Mouse (Mus musculus): ENCODE data around the gene Glipr1l2. TPM values are rescaled to one million over a fixed set of nuclear protein-coding genes. Genes with fewer than 3 reads are reported as not detected.

Glipr1l2 gene
- total RNA-seq, 2 experiments from 2014 or later, result not detected

Other genes with a start within 250 kb of the Glipr1l2 start
- 10 to 100 TPM; 31.6 to 32.3 TPM for gene Krr1, start 110.7 kb upstream of the Glipr1l2 start, total RNA-seq (2021)
- gene Glipr1, start 80.7 kb upstream of the Glipr1l2 start, total RNA-seq (2021), result 1 to 10 TPM; 1.1 to 1.8 TPM
- not detected for gene Glipr1l1, start 23.2 kb upstream of the Glipr1l2 start, total RNA-seq (2021)
- not detected for gene Glipr1l3, start 77.0 kb downstream of the Glipr1l2 start, total RNA-seq (2021)
- under 1 TPM; 0.15 to 0.59 TPM for gene Caps2, start 80.3 kb downstream of the Glipr1l2 start, total RNA-seq (2021)
- gene Kcnc2, start 187.8 kb downstream of the Glipr1l2 start, total RNA-seq (2021), result 10 to 100 TPM; 40.5 to 40.9 TPM

All from left cerebral cortex, postnatal 10 days (tissue).